Mouse (Mus musculus): ENCODE measurements at regions not wholly inside any gene's neighbourhood (a gene's known extent, or its start where the extent isn't known, plus 50 kb on each side); places are given as distances from the start of the nearest gene placed in this dataset.
"Not testable (repeated sequence)": the region's sequence is repeated elsewhere in the genome, so short reads cannot be mapped to it uniquely, and the experiment has no call there.

GRCm38 (mm10) chr9:11939851-11940560, 1035.4 kb upstream of the Cntn5 start:
- Histone ChIP-seq H3K4me1 (ENCODE audit: insufficient read depth) (no peaks in the 10 kb centered on the region), H3K9ac (no peak overlapping the region), H3K4me3 (ENCODE audit: low read depth, low read length) (no peak overlapping the region), H3K9me3 (ENCODE audit: low read length) (no peaks in the 10 kb centered on the region), H3K27ac (ENCODE audit: low read depth, low read length) (no peak overlapping the region), H3K27me3 (ENCODE audit: insufficient read depth, low read length) (no peaks in the 10 kb centered on the region), H3K4me2 (ENCODE audit: low read depth) (no peak overlapping the region), H3K36me3 (ENCODE audit: insufficient read depth) (no peaks in the 10 kb centered on the region)
- no peak for DNase-seq
- ATAC-seq: no peak
- 27% methylated on average over 2 of the region's 2 CpGs for WGBS
- TF ChIP-seq CTCF (IDR thresholded peaks at IDR 0.05; ENCODE audit: low read depth): no peak

- H3K27me3 ChIP-seq (ENCODE audit: insufficient read depth, low read length): no peaks in the 10 kb centered on the region
- WGBS: 79% methylated on average over 4 of the region's 4 CpGs
- TF ChIP-seq CTCF (IDR thresholded peaks at IDR 0.05; ENCODE audit: low read depth): no peak
- H3K9me3 ChIP-seq (ENCODE audit: low read length): no peaks in the 10 kb centered on the region
- no peak overlapping the region for H3K9ac ChIP-seq
- H3K4me1 ChIP-seq (ENCODE audit: insufficient read depth): no peaks in the 10 kb centered on the region
- ATAC-seq (no peak), DNase-seq (no peak)
- no peak overlapping the region for H3K4me3 ChIP-seq (ENCODE audit: low read depth, low read length)
- no peak overlapping the region for H3K4me2 ChIP-seq (ENCODE audit: low read depth)
- H3K36me3 ChIP-seq (ENCODE audit: insufficient read depth): no peaks in the 10 kb centered on the region
- H3K27ac ChIP-seq (ENCODE audit: low read depth, low read length): no peak overlapping the region
Measured at GRCm38 (mm10) chr9:11925501-11925900, 1020.9 kb upstream of the Cntn5 start.

- not testable (repeated sequence) for H3K9ac ChIP-seq; H3K4me2 ChIP-seq (ENCODE audit: low read depth); DNase-seq; H3K4me3 ChIP-seq (ENCODE audit: low read depth, low read length); H3K4me1 ChIP-seq (ENCODE audit: insufficient read depth); H3K9me3 ChIP-seq (ENCODE audit: low read length); H3K36me3 ChIP-seq (ENCODE audit: insufficient read depth); ATAC-seq; H3K27me3 ChIP-seq (ENCODE audit: insufficient read depth, low read length); H3K27ac ChIP-seq (ENCODE audit: low read depth, low read length)
- 89% methylated on average over 3 of the region's 3 CpGs for WGBS
Measured at GRCm38 (mm10) chr9:11923591-11924355, 1019.2 kb upstream of the Cntn5 start.

- Histone ChIP-seq H3K9ac (no peak overlapping the region), H3K9me3 (ENCODE audit: low read length) (no peaks in the 10 kb centered on the region), H3K4me2 (ENCODE audit: low read depth) (no peak overlapping the region), H3K27me3 (ENCODE audit: insufficient read depth, low read length) (no peaks in the 10 kb centered on the region), H3K36me3 (ENCODE audit: insufficient read depth) (no peaks in the 10 kb centered on the region), H3K4me3 (ENCODE audit: low read depth, low read length) (no peak overlapping the region), H3K27ac (ENCODE audit: low read depth, low read length) (no peak overlapping the region), H3K4me1 (ENCODE audit: insufficient read depth) (no peaks in the 10 kb centered on the region)
- DNase-seq: no peak
- WGBS: 69% methylated on average over 3 of the region's 3 CpGs
- no peak for TF ChIP-seq CTCF (IDR thresholded peaks at IDR 0.05; ENCODE audit: low read depth)
- ATAC-seq: no peak
Measured at GRCm38 (mm10) chr9:11920251-11920650, 1015.7 kb upstream of the Cntn5 start.

- Histone ChIP-seq H3K27me3 (ENCODE audit: insufficient read depth, low read length) (no peaks in the 10 kb centered on the region), H3K36me3 (ENCODE audit: insufficient read depth) (no peaks in the 10 kb centered on the region), H3K4me2 (ENCODE audit: low read depth) (no peak overlapping the region), H3K27ac (ENCODE audit: low read depth, low read length) (no peak overlapping the region), H3K4me3 (ENCODE audit: low read depth, low read length) (no peak overlapping the region), H3K9me3 (ENCODE audit: low read length) (no peaks in the 10 kb centered on the region), H3K4me1 (ENCODE audit: insufficient read depth) (no peaks in the 10 kb centered on the region), H3K9ac (no peak overlapping the region)
- no peak for TF ChIP-seq CTCF (IDR thresholded peaks at IDR 0.05; ENCODE audit: low read depth)
- ATAC-seq: no peak
- 87% methylated on average over 1 of the region's 1 CpGs for WGBS
- no peak for DNase-seq
Measured at GRCm38 (mm10) chr9:11898232-11898631, 993.7 kb upstream of the Cntn5 start.

- no peak overlapping the region for H3K9ac ChIP-seq
- no peak for TF ChIP-seq CTCF (IDR thresholded peaks at IDR 0.05; ENCODE audit: low read depth)
- no peak for ATAC-seq
- no peaks in the 10 kb centered on the region for H3K27me3 ChIP-seq (ENCODE audit: insufficient read depth, low read length)
- no peaks in the 10 kb centered on the region for H3K4me1 ChIP-seq (ENCODE audit: insufficient read depth)
- H3K4me2 ChIP-seq (ENCODE audit: low read depth): no peak overlapping the region
- no peak overlapping the region for H3K4me3 ChIP-seq (ENCODE audit: low read depth, low read length)
- H3K9me3 ChIP-seq (ENCODE audit: low read length): no peaks in the 10 kb centered on the region
- no peak overlapping the region for H3K27ac ChIP-seq (ENCODE audit: low read depth, low read length)
- no peak for DNase-seq
- no peaks in the 10 kb centered on the region for H3K36me3 ChIP-seq (ENCODE audit: insufficient read depth)
- WGBS: 66% methylated on average over 1 of the region's 1 CpGs
Measured at GRCm38 (mm10) chr9:11885784-11886183, 981.2 kb upstream of the Cntn5 start.

GRCm38 (mm10) chr9:11872059-11872458, 967.5 kb upstream of the Cntn5 start:
- Histone ChIP-seq H3K27ac (ENCODE audit: low read depth, low read length) (no peak overlapping the region), H3K27me3 (ENCODE audit: insufficient read depth, low read length) (no peaks in the 10 kb centered on the region), H3K9me3 (ENCODE audit: low read length) (no peaks in the 10 kb centered on the region), H3K36me3 (ENCODE audit: insufficient read depth) (no peaks in the 10 kb centered on the region), H3K4me1 (ENCODE audit: insufficient read depth) (no peaks in the 10 kb centered on the region), H3K4me3 (ENCODE audit: low read depth, low read length) (no peak overlapping the region), H3K9ac (no peak overlapping the region), H3K4me2 (ENCODE audit: low read depth) (no peak overlapping the region)
- DNase-seq (no peak), ATAC-seq (no peak)
- no peak for TF ChIP-seq CTCF (IDR thresholded peaks at IDR 0.05; ENCODE audit: low read depth)
- WGBS: 75% methylated on average over 1 of the region's 1 CpGs

All from forebrain, postnatal 0 days (tissue).